Mouse (Mus musculus) heart, adult 9 months (tissue): ENCODE data around the gene Cry2.

Source experiments
- DNase-seq, 2 experiments: peaks; one replicate each; pipeline ENCODE4 v3.0.0; 2022; ENCODE audit warnings: low spot score in 2 of 2

Cry2 gene

DNA sequence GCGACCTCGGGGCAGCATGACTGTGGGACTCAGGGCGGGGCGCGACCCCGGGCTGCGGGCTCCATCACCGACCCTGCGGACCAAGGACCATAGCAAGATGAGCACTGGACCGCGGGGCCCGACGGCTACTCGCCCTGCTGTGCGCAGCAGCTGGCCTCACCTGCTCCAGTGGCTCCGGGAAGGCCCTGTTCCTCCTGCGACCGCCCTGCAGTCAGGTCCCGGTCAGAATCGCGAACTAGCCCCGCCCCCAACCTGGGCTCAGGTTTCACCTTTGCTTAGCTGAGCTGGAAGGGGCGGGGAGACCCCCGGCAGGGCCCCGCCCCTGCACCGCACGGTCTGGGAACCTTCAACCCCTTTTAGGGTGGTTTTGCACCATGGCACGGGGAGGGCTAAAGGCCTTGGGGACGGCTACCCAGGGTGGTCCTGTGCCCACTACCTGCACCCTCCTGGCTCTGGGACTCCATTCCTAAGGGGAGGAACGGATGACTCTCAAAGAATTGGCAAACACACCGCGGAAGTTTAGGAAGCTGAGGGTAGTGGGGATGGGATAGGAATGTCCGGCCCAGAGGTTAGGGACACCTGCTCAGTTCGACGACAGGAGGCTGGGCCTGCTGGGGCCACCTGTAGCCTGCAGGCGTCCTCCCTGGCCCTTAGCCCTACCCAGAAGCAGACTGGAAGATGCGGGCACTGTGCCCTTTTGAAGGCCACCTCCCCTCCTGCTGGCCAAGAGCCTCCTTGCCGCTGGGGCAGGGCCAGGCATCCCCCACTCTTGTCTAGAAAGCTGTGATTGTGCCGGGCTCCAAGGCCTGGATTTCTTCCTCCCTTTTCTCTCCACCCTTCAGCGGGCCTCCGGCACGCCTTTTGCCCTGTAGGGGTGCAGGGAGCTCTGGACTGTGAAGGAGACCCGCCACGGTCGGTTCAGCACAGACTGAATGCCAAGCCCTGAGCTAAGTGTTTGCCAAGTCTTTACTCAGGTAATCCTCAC is 62.7 kb downstream of the Cry2 start:
- no peak for DNase-seq

DNA sequence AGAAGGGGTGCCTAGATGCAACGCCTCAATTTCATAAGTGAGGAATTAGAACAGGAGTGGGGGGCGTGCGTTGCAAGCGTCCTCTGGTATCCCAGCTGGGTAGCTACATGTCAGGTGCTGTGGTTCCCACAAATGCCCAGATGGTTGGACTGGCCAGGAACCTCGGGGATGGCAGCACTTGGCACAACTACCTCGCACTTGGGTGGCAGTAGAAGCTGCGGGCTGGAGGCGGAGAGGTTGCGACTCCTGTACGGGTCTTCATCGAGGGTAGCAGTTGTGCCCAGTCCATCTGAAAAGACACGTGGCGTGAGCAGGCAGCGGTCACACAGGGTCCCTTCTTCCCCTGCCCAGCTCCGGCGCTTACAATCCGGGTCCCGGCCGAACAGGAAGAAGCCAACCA is 63.5 kb downstream of the Cry2 start:
- DNase-seq: no peak

DNA sequence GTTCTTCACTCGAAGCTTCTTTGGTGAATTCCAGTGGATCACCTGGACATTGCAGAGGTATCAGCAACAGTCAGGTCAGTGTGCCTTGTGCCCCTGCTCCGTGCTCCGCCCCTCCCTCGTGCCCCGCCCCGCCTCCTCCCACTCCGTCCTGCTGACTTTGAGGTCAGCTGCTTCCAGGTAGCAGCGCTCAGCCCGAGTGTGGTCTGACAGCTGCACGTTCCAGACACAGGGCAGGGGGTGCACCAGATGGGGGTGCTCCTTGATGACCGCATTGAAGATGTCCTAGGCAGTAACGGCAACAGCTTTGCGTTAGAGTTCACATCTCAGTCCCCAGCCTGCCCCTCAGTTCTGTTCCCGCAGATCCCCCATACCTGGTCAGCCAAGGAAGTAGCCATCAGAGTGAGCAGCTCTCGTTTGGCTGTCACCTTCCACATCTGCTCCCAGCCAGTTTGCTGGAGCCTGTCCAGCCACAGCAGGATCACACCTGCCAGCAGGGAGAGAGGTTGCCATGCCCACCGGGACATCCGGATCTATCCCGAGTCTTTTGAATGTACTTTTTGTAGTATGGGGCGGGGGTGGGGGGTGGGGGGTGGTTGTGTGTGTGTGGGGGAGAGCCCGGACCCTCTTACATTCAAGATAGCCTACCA is 66.3 kb downstream of the Cry2 start:
- DNase-seq: no peak

DNA sequence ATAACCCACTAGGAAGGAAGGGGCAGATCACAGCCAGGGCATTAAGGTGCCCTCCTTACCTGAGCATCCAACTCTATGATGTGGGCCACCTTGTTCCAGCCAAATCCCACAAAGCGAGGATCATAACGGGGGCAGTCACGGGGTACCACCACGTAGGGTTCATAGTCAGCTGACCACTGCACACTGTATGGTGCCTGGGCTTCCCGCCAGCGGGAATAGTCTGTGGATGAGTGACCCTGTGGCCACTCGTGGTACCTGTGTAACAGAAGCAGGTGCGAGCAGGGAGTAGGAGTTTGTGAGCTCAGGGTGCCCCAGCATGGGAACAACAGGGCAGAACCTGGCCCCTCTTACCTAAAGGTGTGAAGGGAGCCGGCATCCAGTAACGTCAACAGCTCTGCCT is 68.3 kb downstream of the Cry2 start:
- no peak for DNase-seq

DNA sequence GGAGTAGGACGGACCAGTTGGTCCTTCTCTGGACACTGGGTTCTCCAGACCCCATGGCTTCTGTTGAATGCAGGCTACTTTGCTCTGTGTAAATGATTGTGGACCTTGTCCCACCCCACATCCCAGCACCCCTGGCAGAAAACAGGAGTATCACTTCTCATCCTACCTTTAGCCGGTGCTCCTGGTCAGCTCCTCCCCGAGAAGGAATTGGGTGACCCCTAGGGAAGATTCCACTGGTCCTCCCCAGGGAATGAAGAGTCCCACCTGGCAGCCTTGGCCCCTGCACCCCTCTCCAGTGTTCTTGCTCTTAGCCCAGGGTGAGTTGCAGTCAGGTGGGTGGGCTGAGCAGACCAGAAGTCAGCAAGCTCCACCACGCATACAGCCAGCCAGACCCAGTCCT is 69.8 kb downstream of the Cry2 start:
- no peak for DNase-seq

DNA sequence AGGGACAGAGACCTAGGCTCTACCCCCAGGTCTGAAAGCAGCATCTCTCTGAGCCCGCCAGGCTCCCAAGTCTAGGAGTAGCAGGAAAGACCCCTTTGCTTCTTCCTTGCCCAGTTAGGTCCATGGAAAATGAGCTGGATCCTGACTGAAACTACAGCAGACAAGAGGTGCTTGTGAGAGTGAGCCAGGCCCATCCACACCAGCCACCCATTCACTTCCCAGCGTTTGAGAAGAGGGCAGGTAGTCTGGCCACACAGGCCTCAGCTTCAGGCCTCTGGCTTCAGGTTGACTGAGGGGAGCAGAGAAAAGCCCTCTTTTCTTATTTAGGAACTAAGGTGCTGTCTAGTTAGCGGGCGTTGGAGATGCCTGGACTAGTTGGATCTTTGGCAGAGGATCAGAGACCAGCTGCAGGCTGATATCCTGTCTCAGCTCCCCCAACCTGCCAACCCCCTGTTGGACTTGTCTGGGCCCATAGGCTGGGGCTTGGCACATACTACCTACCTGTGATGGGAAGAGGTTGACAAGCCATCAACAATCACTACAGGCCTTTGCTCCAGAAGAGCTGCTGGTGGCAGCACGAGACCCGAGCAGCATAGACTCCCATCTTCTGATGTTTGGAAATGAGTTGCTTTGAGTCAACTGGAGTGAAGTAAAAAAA is 71.1 kb downstream of the Cry2 start:
- DNase-seq: no peak

DNA sequence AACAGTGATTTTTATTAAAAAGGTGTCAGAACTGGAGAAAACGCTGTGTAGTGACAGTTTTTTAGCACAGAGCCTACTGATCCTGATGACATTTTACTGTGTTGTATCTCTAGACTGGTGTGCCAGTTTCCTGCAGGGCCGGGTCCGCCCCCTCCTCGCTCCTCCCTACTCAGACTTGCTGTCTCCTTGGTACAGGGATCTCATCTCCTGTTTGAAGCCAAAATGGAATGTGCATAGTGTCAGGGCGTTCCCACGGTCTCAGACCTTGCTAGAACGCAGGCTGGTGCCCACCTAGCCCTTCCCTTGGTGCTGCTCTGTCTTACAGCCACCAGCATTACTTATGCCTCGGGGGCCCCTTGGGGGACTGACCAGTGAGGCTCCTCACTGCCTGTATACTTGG is 72.0 kb downstream of the Cry2 start:
- DNase-seq: no peak

DNA sequence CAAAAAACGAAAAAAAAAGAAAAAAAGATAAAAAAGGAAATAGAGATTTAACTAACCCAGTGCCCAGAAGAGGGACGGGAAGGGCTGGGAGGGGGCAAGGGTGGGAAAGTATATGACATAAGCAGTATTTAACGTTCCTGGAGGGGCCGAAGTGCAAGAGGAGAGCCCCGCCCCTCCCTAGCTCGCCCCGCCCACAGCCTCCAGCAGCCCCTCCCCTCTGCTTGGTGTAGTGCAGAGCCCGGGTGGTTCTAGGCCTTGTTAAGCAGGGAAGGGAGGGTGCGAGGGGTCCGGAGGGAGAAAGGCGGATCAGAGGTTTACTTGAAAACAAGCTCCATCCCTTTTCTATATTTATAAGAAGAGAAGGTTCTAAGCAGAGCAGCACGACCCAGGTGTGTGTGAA is 73.0 kb downstream of the Cry2 start:
- no peak for DNase-seq

DNA sequence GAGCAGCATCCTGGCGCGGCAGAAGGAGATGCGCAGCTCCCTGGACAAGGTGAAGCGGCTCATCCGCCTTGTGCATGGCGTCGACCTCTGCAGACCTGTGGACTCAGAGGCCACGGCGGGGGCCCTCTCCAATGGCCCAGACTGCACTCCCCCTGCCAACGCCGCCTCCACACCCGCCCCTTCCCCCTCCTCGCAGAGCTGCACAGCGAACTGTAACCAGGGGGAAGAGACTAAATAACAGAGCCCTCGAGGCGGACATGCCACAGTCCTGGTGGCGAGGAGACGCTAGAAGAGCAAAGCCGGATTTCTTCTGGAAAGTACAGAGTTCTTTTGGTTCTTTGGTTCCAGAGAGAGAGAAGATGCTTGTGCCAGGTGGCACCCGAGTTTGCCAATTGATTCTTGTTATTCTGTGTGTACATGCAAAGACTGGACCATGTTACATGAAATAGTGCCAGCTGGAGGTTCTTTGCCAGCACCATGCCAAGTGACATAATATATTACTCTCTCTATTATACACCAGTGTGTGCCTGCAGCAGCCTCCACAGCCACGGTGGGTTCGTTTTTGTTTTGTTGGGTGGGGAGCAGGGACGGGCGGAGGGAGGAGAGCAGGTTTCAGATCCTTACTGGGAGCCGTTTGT is 73.5 kb downstream of the Cry2 start:
- no peak for DNase-seq

DNA sequence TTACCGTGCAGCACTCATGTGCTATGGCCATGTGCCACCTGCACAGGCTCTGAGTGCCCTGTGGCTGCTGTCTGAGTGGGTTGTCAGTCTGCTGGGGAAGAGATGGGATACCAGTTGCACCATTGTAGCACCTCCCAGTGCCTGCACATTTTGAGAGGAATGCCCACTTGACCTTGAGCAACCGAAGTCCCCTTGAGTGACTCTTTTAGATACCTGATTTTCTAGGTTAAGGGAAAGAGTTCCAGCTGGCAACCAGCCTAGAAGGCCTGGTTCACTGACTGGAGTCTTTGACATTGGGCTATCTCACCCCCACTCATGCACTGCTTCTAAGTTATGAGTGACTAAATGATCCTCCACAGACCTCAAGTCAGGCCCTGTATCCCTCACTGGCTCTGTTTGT is 74.5 kb downstream of the Cry2 start:
- no peak for DNase-seq

DNA sequence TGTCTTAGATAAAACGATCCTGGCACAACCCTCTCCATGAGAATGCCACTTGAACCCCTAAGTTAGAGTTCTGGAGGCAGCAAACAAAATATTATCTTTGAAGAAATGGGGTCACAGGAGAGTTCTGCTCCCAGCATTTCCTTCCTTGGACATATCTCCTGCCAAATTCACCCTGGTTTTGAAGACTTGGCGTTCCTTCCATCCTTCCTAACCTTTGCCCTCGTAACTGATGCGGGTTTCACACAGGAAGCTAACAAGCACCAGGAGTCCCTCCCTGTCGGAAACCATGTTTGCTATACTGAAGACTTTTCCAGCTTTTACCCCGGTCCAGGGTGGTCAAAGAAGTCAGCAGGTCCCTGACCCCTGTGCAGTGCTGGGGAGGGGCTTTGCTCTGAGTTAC is 79.6 kb downstream of the Cry2 start:
- peak; percentile 15 to 61 for DNase-seq
